Mouse (Mus musculus): ENCODE measurements around the gene Psg25.
"Not testable (repeated sequence)": the region's sequence is repeated elsewhere in the genome, so short reads cannot be mapped to it uniquely, and the experiment has no call there.

Psg25 gene

DNA sequence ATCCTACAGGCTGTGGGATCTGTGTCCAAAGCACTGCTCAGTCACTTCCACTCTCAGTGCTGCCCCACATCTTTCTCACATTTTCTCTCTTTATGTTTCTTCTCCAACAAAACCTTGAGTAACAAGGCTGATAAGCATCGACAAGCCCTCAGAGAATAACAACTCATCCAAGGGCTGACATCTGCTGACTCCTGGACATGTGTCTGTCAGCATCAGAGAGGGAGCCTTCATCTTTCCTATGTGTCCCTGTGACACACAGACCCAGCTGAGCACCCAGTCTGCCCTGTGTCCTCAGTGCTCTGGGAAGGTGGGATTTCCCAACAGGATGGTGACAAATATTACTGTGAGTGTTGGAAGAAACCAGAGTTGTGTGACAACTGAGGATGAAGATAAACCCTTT lies at the start of gene Psg25:
Psg25 (minus strand) TSS at position 101 of the 400 bp plus-strand sequence.
- Histone ChIP-seq H3K9me3 (ENCODE audit: low read length) (peaks cover 37% of the 10 kb centered on the region), H3K27me3 (ENCODE audit: insufficient read depth, low read length) (no peaks in the 10 kb centered on the region), H3K4me1 (replicated peaks; ENCODE audit: low read depth, low read length) (peaks cover 3% of the 10 kb centered on the region), H3K4me3 (replicated peaks; ENCODE audit: low read length) (no peak within 1 kb of the TSS), H3K36me3 (ENCODE audit: insufficient read depth, low read length) (no peaks in the 10 kb centered on the region)
- no peak for TF ChIP-seq NANOG (IDR thresholded peaks at IDR 0.05; ENCODE audit: borderline replicate concordance, low read length)
- TF ChIP-seq CTCF (conservative IDR thresholded peaks at IDR 0.05; ENCODE audit: low read length), result no peak
- TF ChIP-seq POU5F1 (IDR thresholded peaks at IDR 0.05; ENCODE audit: borderline replicate concordance, low read length), result no peak

DNA sequence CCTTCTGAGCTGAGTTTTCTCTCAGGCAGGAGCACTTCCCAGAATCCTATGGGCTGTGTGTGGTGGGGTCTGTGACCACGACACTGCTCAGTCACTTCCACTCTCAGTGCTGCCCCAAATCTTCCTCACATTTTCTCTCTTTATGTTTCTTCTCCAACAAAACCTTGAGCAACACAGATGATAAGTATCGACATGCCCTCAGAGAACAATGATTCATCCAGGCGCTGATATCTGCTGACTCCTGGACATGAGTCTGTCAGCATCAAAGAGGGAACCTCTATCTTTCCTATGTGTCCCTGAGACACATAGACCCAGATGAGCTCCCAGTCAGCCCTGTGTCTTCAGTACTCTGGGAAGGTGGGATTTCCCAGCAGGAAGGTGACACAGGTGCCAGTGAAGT lies 35.1 kb upstream of the Psg25 start, which contains the start of gene Psg27:
Psg27 (minus strand) TSS at position 101 of the 400 bp plus-strand sequence.
- H3K36me3 ChIP-seq (ENCODE audit: insufficient read depth, low read length), result no peaks in the 10 kb centered on the region
- TF ChIP-seq NANOG (IDR thresholded peaks at IDR 0.05; ENCODE audit: borderline replicate concordance, low read length) (no peak), POU5F1 (IDR thresholded peaks at IDR 0.05; ENCODE audit: borderline replicate concordance, low read length) (no peak), CTCF (conservative IDR thresholded peaks at IDR 0.05; ENCODE audit: low read length) (no peak)
- H3K4me3 ChIP-seq (replicated peaks; ENCODE audit: low read length), result no peak within 1 kb of the TSS
- no peaks in the 10 kb centered on the region for H3K27me3 ChIP-seq (ENCODE audit: insufficient read depth, low read length)
- H3K4me1 ChIP-seq (replicated peaks; ENCODE audit: low read depth, low read length), result no peaks in the 10 kb centered on the region
- H3K9me3 ChIP-seq (ENCODE audit: low read length), result no peaks in the 10 kb centered on the region

DNA sequence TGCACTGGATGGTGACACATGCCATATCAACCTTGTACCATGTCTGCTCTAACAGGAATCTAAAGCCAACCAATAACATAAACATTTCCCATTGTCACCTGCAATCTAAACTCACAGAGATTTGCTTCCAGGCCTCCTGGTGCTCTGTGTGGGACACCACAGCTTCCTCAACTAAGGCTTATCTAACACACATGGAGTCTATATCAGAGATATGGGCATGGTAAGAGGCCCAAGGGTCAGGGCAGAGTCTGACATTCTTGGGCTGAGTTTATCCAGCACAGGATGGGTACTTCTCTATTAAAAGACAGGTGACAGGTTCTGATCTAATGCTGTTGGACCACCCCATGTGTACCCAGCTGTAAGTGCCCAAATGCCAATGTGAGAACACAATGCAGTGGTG lies 27.8 kb upstream of the Psg25 start:
- no peaks in the 10 kb centered on the region for H3K9me3 ChIP-seq (ENCODE audit: low read length)
- no peak overlapping the region for H3K4me3 ChIP-seq (replicated peaks; ENCODE audit: low read length)
- no peak for TF ChIP-seq NANOG (IDR thresholded peaks at IDR 0.05; ENCODE audit: borderline replicate concordance, low read length)
- no peak for TF ChIP-seq CTCF (conservative IDR thresholded peaks at IDR 0.05; ENCODE audit: low read length)
- no peak for TF ChIP-seq POU5F1 (IDR thresholded peaks at IDR 0.05; ENCODE audit: borderline replicate concordance, low read length)
- no peaks in the 10 kb centered on the region for H3K36me3 ChIP-seq (ENCODE audit: insufficient read depth, low read length)
- H3K27me3 ChIP-seq (ENCODE audit: insufficient read depth, low read length), result no peaks in the 10 kb centered on the region
- peaks cover 4% of the 10 kb centered on the region; the same call in 1 of the 2 replicates for H3K4me1 ChIP-seq (replicated peaks; ENCODE audit: low read depth, low read length)

DNA sequence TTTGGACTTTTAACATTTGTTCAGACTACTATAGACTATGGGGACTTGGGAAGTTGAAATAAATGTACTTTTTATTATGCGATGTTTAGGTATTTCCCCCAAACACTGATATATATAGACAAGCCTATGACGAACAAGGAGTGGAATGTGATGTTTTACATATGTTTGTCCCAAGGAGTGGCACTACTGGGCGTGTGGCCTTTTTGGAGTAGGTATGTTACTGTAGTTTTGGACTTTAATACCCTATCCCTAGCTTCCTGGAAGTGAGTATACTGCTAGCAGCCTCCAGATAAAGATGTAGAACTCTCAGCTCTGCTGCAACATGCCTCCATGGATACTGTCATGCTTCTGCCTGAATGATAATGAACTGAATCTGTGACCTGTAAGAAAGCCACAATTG lies 23.7 kb upstream of the Psg25 start:
- H3K36me3 ChIP-seq (ENCODE audit: insufficient read depth, low read length); H3K4me3 ChIP-seq (replicated peaks; ENCODE audit: low read length); H3K4me1 ChIP-seq (replicated peaks; ENCODE audit: low read depth, low read length); H3K27me3 ChIP-seq (ENCODE audit: insufficient read depth, low read length); H3K9me3 ChIP-seq (ENCODE audit: low read length): not testable (repeated sequence)

DNA sequence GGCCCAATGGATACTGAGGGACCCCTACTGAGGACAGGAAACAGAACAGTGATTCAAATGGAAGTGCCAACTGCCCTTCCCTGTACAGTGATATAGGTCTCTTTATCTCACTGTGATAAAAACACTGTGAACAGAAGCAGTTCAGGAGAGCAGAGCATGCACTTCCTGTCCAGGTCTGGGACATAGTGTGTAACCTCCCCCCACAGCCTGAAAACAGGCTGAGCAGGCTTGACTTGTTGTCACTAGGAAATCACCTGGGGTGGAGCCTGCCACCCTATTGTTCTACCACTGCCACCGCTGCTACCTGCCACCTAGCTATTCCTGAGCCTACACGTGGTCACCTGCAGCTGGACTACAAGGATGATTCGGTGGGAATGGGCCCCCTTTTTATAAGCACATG lies 1.4 kb upstream of the Psg25 start:
- Histone ChIP-seq H3K27me3 (ENCODE audit: insufficient read depth, low read length) (no peaks in the 10 kb centered on the region), H3K4me3 (replicated peaks; ENCODE audit: low read length) (no peak overlapping the region), H3K9me3 (ENCODE audit: low read length) (peaks cover 44% of the 10 kb centered on the region), H3K36me3 (ENCODE audit: insufficient read depth, low read length) (no peaks in the 10 kb centered on the region), H3K4me1 (replicated peaks; ENCODE audit: low read depth, low read length) (peaks cover 3% of the 10 kb centered on the region)
- no peak for TF ChIP-seq POU5F1 (IDR thresholded peaks at IDR 0.05; ENCODE audit: borderline replicate concordance, low read length)
- TF ChIP-seq CTCF (conservative IDR thresholded peaks at IDR 0.05; ENCODE audit: low read length), result no peak

DNA sequence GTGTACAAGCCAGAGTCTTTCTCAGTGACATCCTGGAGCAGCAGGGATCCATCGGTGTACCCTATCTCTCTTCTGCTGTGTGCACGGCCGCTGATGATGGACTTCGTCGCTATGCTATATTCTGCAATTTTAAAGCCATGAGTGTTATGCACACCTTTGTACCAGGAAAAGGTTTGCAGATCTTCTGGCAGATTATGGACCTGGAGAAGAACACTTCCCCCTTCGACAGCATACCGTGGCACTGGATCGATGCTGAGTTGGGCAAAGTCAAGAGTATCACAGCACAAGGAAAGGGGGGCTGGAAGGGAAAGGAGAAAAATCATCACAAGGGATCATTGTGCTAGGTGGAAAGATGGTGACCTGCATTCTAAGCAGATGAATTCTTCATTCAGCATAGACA lies 7.4 kb downstream of the Psg25 start:
- Histone ChIP-seq H3K4me1 (replicated peaks; ENCODE audit: low read depth, low read length) (no peaks in the 10 kb centered on the region), H3K9me3 (ENCODE audit: low read length) (peaks cover 12% of the 10 kb centered on the region; the same call in 1 of the 2 replicates), H3K36me3 (ENCODE audit: insufficient read depth, low read length) (no peaks in the 10 kb centered on the region), H3K4me3 (replicated peaks; ENCODE audit: low read length) (no peak overlapping the region), H3K27me3 (ENCODE audit: insufficient read depth, low read length) (no peaks in the 10 kb centered on the region)
- no peak for TF ChIP-seq NANOG (IDR thresholded peaks at IDR 0.05; ENCODE audit: borderline replicate concordance, low read length)
- TF ChIP-seq CTCF (conservative IDR thresholded peaks at IDR 0.05; ENCODE audit: low read length), result no peak
- TF ChIP-seq POU5F1 (IDR thresholded peaks at IDR 0.05; ENCODE audit: borderline replicate concordance, low read length), result no peak

DNA sequence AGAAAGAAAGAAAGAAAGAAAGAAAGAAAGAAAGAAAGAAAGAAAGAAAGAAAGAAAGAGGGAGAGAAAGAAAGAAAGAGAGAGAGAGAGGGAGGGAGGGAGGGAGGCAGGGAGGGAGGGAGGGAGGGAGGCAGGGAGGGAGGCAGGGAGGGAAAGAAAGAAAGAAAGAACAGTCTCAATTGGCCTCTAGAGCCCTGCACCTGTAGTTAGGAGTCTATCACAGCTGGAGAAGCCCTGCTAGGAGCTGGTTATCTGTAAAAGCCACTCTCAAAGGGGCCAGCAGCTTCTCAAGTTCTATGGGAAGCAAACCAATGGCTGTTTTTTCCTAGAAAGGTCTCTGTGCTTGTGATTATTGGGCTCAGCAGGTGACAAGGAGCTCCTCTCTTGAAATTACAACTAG lies 19.2 kb downstream of the Psg25 start:
- H3K4me3 ChIP-seq (replicated peaks; ENCODE audit: low read length); H3K27me3 ChIP-seq (ENCODE audit: insufficient read depth, low read length): not testable (repeated sequence)
- H3K9me3 ChIP-seq (ENCODE audit: low read length), result peaks cover 35% of the 10 kb centered on the region

DNA sequence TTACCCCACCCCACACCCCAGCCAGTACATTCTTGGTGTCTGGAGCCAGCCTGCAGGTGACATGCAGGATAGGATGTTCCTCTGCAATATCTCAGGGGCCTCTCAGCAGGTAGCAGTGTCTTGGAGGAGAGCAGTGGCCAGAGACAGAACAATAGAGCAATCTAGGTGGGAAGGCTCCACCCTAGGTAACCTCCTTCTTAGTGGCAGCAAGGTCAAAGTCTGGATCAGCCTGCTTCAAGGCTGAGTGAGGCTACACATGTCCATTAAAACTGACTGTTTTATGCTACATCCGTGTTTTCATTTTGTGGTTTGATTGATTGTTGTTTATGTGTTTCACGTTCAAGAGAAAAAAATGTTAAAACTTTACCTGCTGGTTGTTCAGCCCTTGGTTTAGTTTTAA lies 19.7 kb downstream of the Psg25 start:
- not testable (repeated sequence) for H3K4me1 ChIP-seq (replicated peaks; ENCODE audit: low read depth, low read length); H3K36me3 ChIP-seq (ENCODE audit: insufficient read depth, low read length); H3K4me3 ChIP-seq (replicated peaks; ENCODE audit: low read length); H3K27me3 ChIP-seq (ENCODE audit: insufficient read depth, low read length)
- H3K9me3 ChIP-seq (ENCODE audit: low read length), result peaks cover 35% of the 10 kb centered on the region

More for the DNA sequence above, 19.2 kb downstream of the Psg25 start:
- not testable (repeated sequence) for H3K4me1 ChIP-seq (replicated peaks; ENCODE audit: low read depth, low read length); H3K36me3 ChIP-seq (ENCODE audit: insufficient read depth, low read length)

DNA sequence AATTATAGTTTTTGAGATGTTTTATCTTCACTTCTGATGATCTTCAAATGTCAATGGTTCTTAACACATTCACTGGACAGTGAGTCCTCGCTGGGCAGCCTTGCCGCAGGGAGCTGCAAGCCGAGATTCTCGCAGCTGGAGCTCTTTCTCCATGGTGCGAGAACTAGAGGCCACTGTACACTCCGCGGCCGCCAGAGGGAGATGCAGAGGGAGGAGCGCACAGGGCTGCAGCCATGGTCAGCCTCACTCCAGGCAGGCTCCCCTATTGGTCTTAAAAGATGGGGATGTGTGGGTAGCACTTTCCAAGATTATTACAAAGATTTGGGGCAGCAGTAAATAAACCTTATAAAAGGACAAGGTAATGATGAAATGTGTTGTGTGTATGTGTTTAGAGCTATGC lies 20.6 kb downstream of the Psg25 start:
- Histone ChIP-seq H3K27me3 (ENCODE audit: insufficient read depth, low read length) (no peaks in the 10 kb centered on the region), H3K9me3 (ENCODE audit: low read length) (peaks cover 44% of the 10 kb centered on the region), H3K36me3 (ENCODE audit: insufficient read depth, low read length) (no peaks in the 10 kb centered on the region), H3K4me1 (replicated peaks; ENCODE audit: low read depth, low read length) (no peaks in the 10 kb centered on the region), H3K4me3 (replicated peaks; ENCODE audit: low read length) (no peak overlapping the region)
- no peak for TF ChIP-seq NANOG (IDR thresholded peaks at IDR 0.05; ENCODE audit: borderline replicate concordance, low read length)
- TF ChIP-seq CTCF (conservative IDR thresholded peaks at IDR 0.05; ENCODE audit: low read length), result no peak
- no peak for TF ChIP-seq POU5F1 (IDR thresholded peaks at IDR 0.05; ENCODE audit: borderline replicate concordance, low read length)

DNA sequence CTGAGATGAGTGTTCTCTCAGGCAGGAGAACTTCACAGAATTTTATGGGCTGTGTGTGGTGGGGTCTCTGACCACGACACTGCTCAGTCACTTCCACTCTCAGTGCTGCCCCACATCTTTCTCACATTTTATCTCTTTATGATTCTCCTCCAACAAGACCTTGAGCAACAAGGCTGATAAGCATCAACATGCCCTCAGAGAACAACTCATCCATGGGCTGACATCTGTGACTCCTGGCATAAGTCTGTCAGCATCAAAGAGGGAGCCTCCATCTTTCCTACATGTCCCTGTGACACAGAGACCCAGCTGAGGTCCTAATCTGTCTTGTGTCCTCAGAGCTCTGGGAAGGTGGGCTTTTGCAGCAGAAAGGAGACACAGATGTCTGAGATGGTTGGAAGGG lies 48.0 kb downstream of the Psg25 start, which contains the start of gene Psg26:
Psg26 (minus strand) TSS at position 101 of the 400 bp plus-strand sequence.
- Histone ChIP-seq H3K4me3 (replicated peaks; ENCODE audit: low read length) (no peak within 1 kb of the TSS), H3K4me1 (replicated peaks; ENCODE audit: low read depth, low read length) (no peaks in the 10 kb centered on the region), H3K27me3 (ENCODE audit: insufficient read depth, low read length) (no peaks in the 10 kb centered on the region), H3K36me3 (ENCODE audit: insufficient read depth, low read length) (no peaks in the 10 kb centered on the region), H3K9me3 (ENCODE audit: low read length) (no peaks in the 10 kb centered on the region)
- TF ChIP-seq CTCF (conservative IDR thresholded peaks at IDR 0.05; ENCODE audit: low read length) (no peak), POU5F1 (IDR thresholded peaks at IDR 0.05; ENCODE audit: borderline replicate concordance, low read length) (no peak), NANOG (IDR thresholded peaks at IDR 0.05; ENCODE audit: borderline replicate concordance, low read length) (no peak)

Data from E14TG2a.4 (cell line).